Mouse (Mus musculus) limb, embryonic 14.5 days (tissue): ENCODE measurements around the gene Pam. TPM values are rescaled to one million over a fixed set of nuclear protein-coding genes. Genes with fewer than 3 reads are reported as not detected.

Experiments
- ATAC-seq: fragments of 200-750 bp; cut with Nextera tagmentation; 2 replicates; pipeline ENCODE4 v1.8.0; 2017; ENCODE audit warnings: low read depth, moderate number of reproducible peaks, moderate TSS enrichment; ENCODE audit not compliant: low FRiP score
- DNase-seq: peaks from one replicate; pipeline ENCODE4 v3.0.0-alpha.2; 2015; ENCODE audit warnings: low spot score
- H3K27ac ChIP-seq: fragments of 300-500 bp; sonication (generic); replicated peaks from 2 replicates; pipeline ENCODE4 v1.5.1; 2014; ENCODE audit warnings: low read depth, mild to moderate bottlenecking, low read length, moderate library complexity, mixed read lengths
- H3K27me3 ChIP-seq: fragments of 300-500 bp; sonication (generic); 2 replicates; pipeline ENCODE4 v1.6.1; 2014; ENCODE audit warnings: low read length, mixed read lengths; ENCODE audit not compliant: control insufficient read depth, insufficient read depth
- H3K36me3 ChIP-seq: fragments of 300-500 bp; sonication (generic); 2 replicates; pipeline ENCODE4 v1.6.1; 2014; ENCODE audit warnings: mild to moderate bottlenecking, low read length, moderate library complexity, mixed read lengths; ENCODE audit not compliant: control insufficient read depth, insufficient read depth
- H3K4me1 ChIP-seq: fragments of 300-500 bp; sonication (generic); 2 replicates; pipeline ENCODE4 v1.6.1; 2014; ENCODE audit warnings: antibody characterized with exemption, low read length, mixed read lengths; ENCODE audit not compliant: control insufficient read depth, insufficient read depth
- H3K4me2 ChIP-seq: fragments of 300-500 bp; sonication (generic); replicated peaks from 2 replicates; pipeline ENCODE4 v1.6.1; 2014; ENCODE audit warnings: low read depth, mild to moderate bottlenecking, low read length, moderate library complexity; ENCODE audit not compliant: severe bottlenecking
- H3K4me3 ChIP-seq: fragments of 300-500 bp; sonication (generic); replicated peaks from 2 replicates; pipeline ENCODE4 v1.5.1; 2014; ENCODE audit warnings: low read length
- H3K9ac ChIP-seq: fragments of 300-500 bp; sonication (generic); 2 replicates; pipeline ENCODE4 v1.6.1; 2014; ENCODE audit warnings: mild to moderate bottlenecking, low read depth, low read length, moderate library complexity; ENCODE audit not compliant: severe bottlenecking
- H3K9me3 ChIP-seq: fragments of 300-500 bp; sonication (generic); 2 replicates; pipeline ENCODE4 v1.6.1; 2016; ENCODE audit warnings: low read length; ENCODE audit not compliant: control insufficient read depth
- POLR2A ChIP-seq: fragments of 200-500 bp; IDR thresholded peaks from 2 replicates; pipeline ENCODE4 v1.8.0; 2012; ENCODE audit warnings: inconsistent platforms, mild to moderate bottlenecking, moderate library complexity, borderline replicate concordance; ENCODE audit not compliant: insufficient read depth, insufficient read length; ENCODE audit errors: extremely low read depth
- WGBS: fragments of 180-500 bp; shearing (Covaris S2); extraction: QIAGEN DNeasy Blood & Tissue Kit; methylation state at CpG from one replicate; pipeline ENCODE4 v1.1.7; 2014; 5-methylcytosine and 5-hydroxymethylcytosine counted together
- polyA plus RNA-seq, 2 experiments: library from polyadenylated mRNA; depleted of rRNA in 1 of 2; stranded (reverse) in 1 of 2; unstranded in 1 of 2; fragments of >200 nt; fragmentation: Nextera tagmentation in 1 of 2; extraction: Ambion mirVana in 1 of 2; gene quantifications; 2 replicates each; pipeline versions ENCODE4 v1.2.1 to v1.2.3; 2012 to 2014

Pam gene
- polyA plus RNA-seq, 2 experiments: 37.8 to 54.1 TPM

- no peak for DNase-seq
Observed at GRCm38 (mm10) chr1:97916218-97916970, 179.1 kb downstream of the Pam start.

GRCm38 (mm10) chr1:97915726-97916125 is 179.7 kb downstream of the Pam start:
- DNase-seq (no peak), ATAC-seq (no peak)
- Histone ChIP-seq H3K27ac (no peak overlapping the region), H3K4me3 (no peak overlapping the region), H3K4me2 (no peak overlapping the region), H3K9ac (no peak overlapping the region), H3K36me3 (no peaks in the 10 kb centered on the region), H3K9me3 (no peaks in the 10 kb centered on the region), H3K4me1 (no peaks in the 10 kb centered on the region), H3K27me3 (no peaks in the 10 kb centered on the region)
- no peak for TF ChIP-seq POLR2A
- WGBS: 76% methylated on average over 10 of the region's 10 CpGs

More at GRCm38 (mm10) chr1:97916218-97916970, 179.1 kb downstream of the Pam start:
- H3K27me3 ChIP-seq: no peaks in the 10 kb centered on the region
- no peak overlapping the region for H3K4me2 ChIP-seq
- no peaks in the 10 kb centered on the region for H3K4me1 ChIP-seq
- no peaks in the 10 kb centered on the region for H3K9me3 ChIP-seq
- no peak for TF ChIP-seq POLR2A
- no peak for ATAC-seq
- H3K27ac ChIP-seq: no peak overlapping the region
- H3K36me3 ChIP-seq: no peaks in the 10 kb centered on the region
- H3K9ac ChIP-seq: no peak overlapping the region
- H3K4me3 ChIP-seq: no peak overlapping the region
- WGBS: 77% methylated on average over 12 of the region's 12 CpGs

DNA sequence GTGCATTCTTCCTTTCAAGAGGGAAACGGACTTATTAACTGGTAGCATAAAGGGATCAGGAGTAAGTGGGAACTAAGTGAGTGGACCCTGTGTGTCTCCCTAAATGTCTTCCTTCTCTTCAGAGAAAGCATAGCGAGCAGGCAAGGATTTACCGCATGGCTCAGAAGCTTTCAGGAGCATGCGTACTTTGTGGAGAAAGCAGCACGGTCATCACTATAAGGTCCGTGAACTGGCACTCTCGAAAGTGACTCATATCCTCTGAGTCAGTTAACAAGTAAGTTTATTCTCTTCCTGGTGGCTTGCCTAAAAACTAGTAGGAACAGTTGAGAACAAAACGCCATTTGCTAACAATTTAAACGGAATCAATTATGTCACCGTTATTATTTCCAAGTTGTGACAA is 184.6 kb downstream of the Pam start:
- no peak for TF ChIP-seq POLR2A
- Histone ChIP-seq H3K4me2 (no peak overlapping the region), H3K9me3 (no peaks in the 10 kb centered on the region), H3K4me1 (no peaks in the 10 kb centered on the region), H3K27ac (no peak overlapping the region), H3K4me3 (no peak overlapping the region), H3K36me3 (no peaks in the 10 kb centered on the region), H3K27me3 (no peaks in the 10 kb centered on the region), H3K9ac (no peak overlapping the region)
- no peak for DNase-seq
- WGBS: 74% methylated on average over 10 of the region's 10 CpGs
- no peak for ATAC-seq

DNA sequence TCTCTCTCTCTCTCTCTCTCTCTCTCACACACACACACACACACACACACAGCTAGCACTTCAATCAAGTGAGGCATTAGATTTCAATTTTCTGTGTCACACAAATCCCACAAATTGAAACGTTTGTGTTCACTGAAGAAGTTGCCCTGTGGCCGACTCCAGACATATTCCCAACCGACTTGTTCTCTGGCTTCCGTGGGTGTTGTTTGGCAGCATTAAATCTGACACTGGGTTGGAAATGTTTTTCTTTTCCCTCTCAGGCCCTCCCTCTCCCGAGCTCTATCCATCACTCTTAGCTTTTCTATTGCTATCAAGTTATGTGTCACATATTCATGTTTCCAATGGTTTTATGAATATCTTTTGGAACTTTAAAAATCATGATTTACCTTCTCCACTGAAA is 185.9 kb downstream of the Pam start:
- no peak overlapping the region for H3K27ac ChIP-seq
- H3K4me3 ChIP-seq: no peak overlapping the region
- no peaks in the 10 kb centered on the region for H3K9me3 ChIP-seq
- H3K4me2 ChIP-seq: no peak overlapping the region
- H3K9ac ChIP-seq: no peak overlapping the region
- no peaks in the 10 kb centered on the region for H3K4me1 ChIP-seq
- H3K36me3 ChIP-seq: no peaks in the 10 kb centered on the region
- 61% methylated on average over 5 of the region's 5 CpGs for WGBS
- H3K27me3 ChIP-seq: no peaks in the 10 kb centered on the region
- no peak for TF ChIP-seq POLR2A
- no peak for ATAC-seq
- no peak for DNase-seq

- WGBS: 88% methylated on average over 4 of the region's 4 CpGs
- no peak for ATAC-seq
- H3K27ac ChIP-seq: no peak overlapping the region
Observed at GRCm38 (mm10) chr1:97908736-97909135, 186.7 kb downstream of the Pam start.

More at GRCm38 (mm10) chr1:97908736-97909135, 186.7 kb downstream of the Pam start:
- Histone ChIP-seq H3K9ac (no peak overlapping the region), H3K9me3 (no peaks in the 10 kb centered on the region), H3K36me3 (no peaks in the 10 kb centered on the region), H3K27me3 (no peaks in the 10 kb centered on the region), H3K4me2 (no peak overlapping the region), H3K4me3 (no peak overlapping the region), H3K4me1 (no peaks in the 10 kb centered on the region)
- TF ChIP-seq POLR2A: no peak
- no peak for DNase-seq
